Mouse (Mus musculus) liver, embryonic 11.5 days (tissue): ENCODE measurements around the gene Adamts10. TPM values are rescaled to one million over a fixed set of nuclear protein-coding genes. Genes with fewer than 3 reads are reported as not detected.

Experiments used
- ATAC-seq: fragments of 200-750 bp; cut with Nextera tagmentation; replicated peaks from 2 replicates; pipeline ENCODE4 v1.8.0; 2017; ENCODE audit warnings: moderate number of reproducible peaks, mild to moderate bottlenecking, moderate TSS enrichment, moderate library complexity; ENCODE audit not compliant: low FRiP score
- DNase-seq: peaks from one replicate; pipeline ENCODE4 v3.0.0-alpha.2; 2017; ENCODE audit warnings: low spot score
- H3K27ac ChIP-seq: fragments of 300-500 bp; sonication (generic); 2 replicates; pipeline ENCODE4 v1.5.1; 2014; ENCODE audit warnings: mild to moderate bottlenecking, low read depth, low read length, control low read depth
- H3K27me3 ChIP-seq: fragments of 300-500 bp; sonication (generic); replicated peaks from 2 replicates; pipeline ENCODE4 v1.6.1; 2014; ENCODE audit warnings: low read length, mixed read lengths; ENCODE audit not compliant: control insufficient read depth, insufficient read depth
- H3K36me3 ChIP-seq: fragments of 300-500 bp; sonication (generic); 2 replicates; pipeline ENCODE4 v1.6.1; 2014; ENCODE audit warnings: mild to moderate bottlenecking, low read length, moderate library complexity, mixed read lengths; ENCODE audit not compliant: control insufficient read depth, insufficient read depth
- H3K4me1 ChIP-seq: fragments of 300-500 bp; sonication (generic); replicated peaks from 2 replicates; pipeline ENCODE4 v1.6.1; 2014; ENCODE audit warnings: low read length, mixed read lengths; ENCODE audit not compliant: control insufficient read depth, insufficient read depth
- H3K4me2 ChIP-seq: fragments of 300-500 bp; sonication (generic); 2 replicates; pipeline ENCODE4 v1.6.1; 2014; ENCODE audit warnings: mild to moderate bottlenecking, control low read depth, moderate library complexity
- H3K4me3 ChIP-seq: fragments of 300-500 bp; sonication (generic); 2 replicates; pipeline ENCODE4 v1.5.1; 2014; ENCODE audit warnings: low read depth, low read length, control low read depth
- H3K9ac ChIP-seq: fragments of 300-500 bp; sonication (generic); 2 replicates; pipeline ENCODE4 v1.6.1; 2014; ENCODE audit warnings: low read depth, low read length, control low read depth
- H3K9me3 ChIP-seq: fragments of 300-500 bp; sonication (generic); 2 replicates; pipeline ENCODE4 v1.6.1; 2016; ENCODE audit warnings: low read length, inconsistent platforms, mixed read lengths; ENCODE audit not compliant: control insufficient read depth
- whole genome bisulfite sequencing: fragments of 180-500 bp; shearing (Covaris S2); extraction: QIAGEN DNeasy Blood & Tissue Kit; methylation state at CpG from one replicate; pipeline ENCODE4 v1.1.7; 2014; 5-methylcytosine and 5-hydroxymethylcytosine counted together
- polyA plus RNA-seq: library from polyadenylated mRNA; unstranded; fragments of >200 nt; fragmentation: Nextera tagmentation; extraction: Ambion mirVana; gene quantifications from 2 replicates; pipeline ENCODE4 v1.2.1, GENCODE M21; 2014

The Adamts10 gene
- polyA plus RNA-seq, 1 experiment from 2014 or later, result 33.3 TPM

- no peak overlapping the region for H3K9ac ChIP-seq
- no peaks in the 10 kb centered on the region for H3K9me3 ChIP-seq
- no peak for DNase-seq
- H3K27ac ChIP-seq, result no peak overlapping the region
- 87% methylated on average over 4 of the region's 4 CpGs for WGBS
- no peak for ATAC-seq
- peaks cover 6% of the 10 kb centered on the region; the same call in 1 of the 2 replicates for H3K36me3 ChIP-seq
- H3K27me3 ChIP-seq, result no peaks in the 10 kb centered on the region
- H3K4me2 ChIP-seq, result no peak overlapping the region
- no peaks in the 10 kb centered on the region for H3K4me1 ChIP-seq
- H3K4me3 ChIP-seq, result no peak overlapping the region
Observed at GRCm38 (mm10) chr17:33539878-33540277, 15.9 kb downstream of the Adamts10 start.

- 93% methylated on average over 6 of the region's 6 CpGs for WGBS
- DNase-seq, result no peak
- Histone ChIP-seq H3K36me3 (peaks cover 7% of the 10 kb centered on the region; the same call in 1 of the 2 replicates), H3K27ac (no peak overlapping the region), H3K4me3 (no peak overlapping the region), H3K4me1 (no peaks in the 10 kb centered on the region), H3K27me3 (no peaks in the 10 kb centered on the region), H3K9me3 (no peaks in the 10 kb centered on the region), H3K9ac (no peak overlapping the region), H3K4me2 (no peak overlapping the region)
- ATAC-seq, result no peak
Observed at GRCm38 (mm10) chr17:33549212-33549611, 25.2 kb downstream of the Adamts10 start.

- ATAC-seq (no peak), DNase-seq (no peak)
- Histone ChIP-seq H3K36me3 (peaks cover 2% of the 10 kb centered on the region; the same call in 1 of the 2 replicates), H3K27ac (no peak overlapping the region), H3K9me3 (no peaks in the 10 kb centered on the region), H3K9ac (no peak overlapping the region), H3K4me1 (no peaks in the 10 kb centered on the region), H3K4me3 (no peak overlapping the region), H3K27me3 (no peaks in the 10 kb centered on the region), H3K4me2 (no peak overlapping the region)
- 78% methylated on average over 10 of the region's 10 CpGs for WGBS
Observed at GRCm38 (mm10) chr17:33550388-33550787, 26.4 kb downstream of the Adamts10 start.

GRCm38 (mm10) chr17:33552113-33552512 is 28.1 kb downstream of the Adamts10 start:
- Histone ChIP-seq H3K4me1 (no peaks in the 10 kb centered on the region), H3K36me3 (0 out of 2 replicates have a peak, but pooled peaks cover 2% of the 10 kb centered on the region), H3K27ac (no peak overlapping the region), H3K4me3 (no peak overlapping the region), H3K9me3 (no peaks in the 10 kb centered on the region), H3K27me3 (no peaks in the 10 kb centered on the region), H3K9ac (no peak overlapping the region), H3K4me2 (no peak overlapping the region)
- ATAC-seq (no peak), DNase-seq (no peak)
- WGBS, result 91% methylated on average over 4 of the region's 4 CpGs

- H3K9me3 ChIP-seq, result no peaks in the 10 kb centered on the region
- DNase-seq, result peak; percentile 45
- H3K36me3 ChIP-seq, result 0 out of 2 replicates have a peak, but pooled peaks cover 2% of the 10 kb centered on the region
- H3K4me1 ChIP-seq, result no peaks in the 10 kb centered on the region
- H3K9ac ChIP-seq, result no peak overlapping the region
- no peak overlapping the region for H3K4me3 ChIP-seq
- 53% methylated on average over 4 of the region's 4 CpGs for WGBS
- ATAC-seq, result peak; percentile 32; the same call in 1 of the 2 replicates
- H3K4me2 ChIP-seq, result no peak overlapping the region
- no peaks in the 10 kb centered on the region for H3K27me3 ChIP-seq
- H3K27ac ChIP-seq, result no peak overlapping the region
Observed at GRCm38 (mm10) chr17:33552964-33553363, 29.0 kb downstream of the Adamts10 start.

- Histone ChIP-seq H3K4me3 (no peak overlapping the region), H3K27ac (no peak overlapping the region), H3K4me1 (no peaks in the 10 kb centered on the region), H3K9me3 (no peaks in the 10 kb centered on the region), H3K9ac (no peak overlapping the region), H3K36me3 (0 out of 2 replicates have a peak, but pooled peaks cover 2% of the 10 kb centered on the region), H3K4me2 (no peak overlapping the region), H3K27me3 (no peaks in the 10 kb centered on the region)
- DNase-seq, result no peak
- WGBS, result 95% methylated on average over 1 of the region's 1 CpGs
- no peak for ATAC-seq
Observed at GRCm38 (mm10) chr17:33554536-33554935, 30.5 kb downstream of the Adamts10 start.

- Histone ChIP-seq H3K27me3 (no peaks in the 10 kb centered on the region), H3K27ac (no peak within 1 kb of the TSS), H3K9me3 (no peaks in the 10 kb centered on the region), H3K9ac (no peak within 1 kb of the TSS), H3K4me2 (peak within 1 kb of the TSS; percentile 47), H3K36me3 (0 out of 2 replicates have a peak, but pooled peaks cover 1% of the 10 kb centered on the region), H3K4me3 (no peak within 1 kb of the TSS), H3K4me1 (no peaks in the 10 kb centered on the region)
- DNase-seq (no peak), ATAC-seq (peak; percentile 42)
- WGBS, result 26% methylated on average over 6 of the region's 6 CpGs
Observed at GRCm38 (mm10) chr17:33555223-33555855, 31.3 kb downstream of the Adamts10 start, which contains the start of gene Myo1f. Myo1f (plus strand) TSS chr17:33555707.

GRCm38 (mm10) chr17:33557922-33558321 is 33.9 kb downstream of the Adamts10 start:
- DNase-seq (no peak), ATAC-seq (no peak)
- 0 out of 2 replicates have a peak overlapping the region, but pooled peaks have one; percentile 16 for H3K4me2 ChIP-seq
- no peaks in the 10 kb centered on the region for H3K36me3 ChIP-seq
- no peaks in the 10 kb centered on the region for H3K9me3 ChIP-seq
- 58% methylated on average over 4 of the region's 4 CpGs for WGBS
- H3K27me3 ChIP-seq, result no peaks in the 10 kb centered on the region
- H3K9ac ChIP-seq, result no peak overlapping the region
- H3K4me1 ChIP-seq, result no peaks in the 10 kb centered on the region
- 0 out of 2 replicates have a peak overlapping the region, but pooled peaks have one; percentile 6 for H3K4me3 ChIP-seq
- H3K27ac ChIP-seq, result no peak overlapping the region

- Histone ChIP-seq H3K4me2 (no peak overlapping the region), H3K4me3 (no peak overlapping the region), H3K27ac (no peak overlapping the region), H3K36me3 (no peaks in the 10 kb centered on the region), H3K9ac (no peak overlapping the region), H3K9me3 (no peaks in the 10 kb centered on the region), H3K4me1 (peaks cover 2% of the 10 kb centered on the region; the same call in 1 of the 2 replicates), H3K27me3 (no peaks in the 10 kb centered on the region)
- ATAC-seq (no peak), DNase-seq (no peak)
- 57% methylated on average over 2 of the region's 2 CpGs for WGBS
Observed at GRCm38 (mm10) chr17:33563527-33564076, 39.6 kb downstream of the Adamts10 start.
